Mouse (Mus musculus) hindbrain, embryonic 16.5 days (tissue): Measurements from ENCODE around the gene Abhd14b. TPM values are rescaled to one million over a fixed set of nuclear protein-coding genes. Genes with fewer than 3 reads are reported as not detected.

ENCODE experiments used
- ATAC-seq: fragments of 200-750 bp; cut with Nextera tagmentation; 2 replicates; pipeline ENCODE4 v1.8.0; 2017; ENCODE audit warnings: moderate TSS enrichment, moderate library complexity
- H3K27ac ChIP-seq: fragments of 300-500 bp; sonication (generic); 2 replicates; pipeline ENCODE4 v1.5.1; 2014; ENCODE audit warnings: low read depth, mild to moderate bottlenecking, control low read depth, low read length, moderate library complexity
- H3K27me3 ChIP-seq: fragments of 300-500 bp; sonication (generic); replicated peaks from 2 replicates; pipeline ENCODE4 v1.6.1; 2014; ENCODE audit warnings: low read length; ENCODE audit not compliant: control insufficient read depth, insufficient read depth
- H3K36me3 ChIP-seq: fragments of 300-500 bp; sonication (generic); 2 replicates; pipeline ENCODE4 v1.6.1; 2014; ENCODE audit warnings: mild to moderate bottlenecking, low read length, moderate library complexity, mixed read lengths; ENCODE audit not compliant: control insufficient read depth, insufficient read depth
- H3K4me1 ChIP-seq: fragments of 300-500 bp; sonication (generic); 2 replicates; pipeline ENCODE4 v1.6.1; 2014; ENCODE audit warnings: low read depth, low read length; ENCODE audit not compliant: control insufficient read depth, insufficient read depth
- H3K4me2 ChIP-seq: fragments of 300-500 bp; sonication (generic); 2 replicates; pipeline ENCODE4 v1.6.1; 2014; ENCODE audit warnings: mild to moderate bottlenecking, low read length, control low read depth, moderate library complexity
- H3K4me3 ChIP-seq: fragments of 300-500 bp; sonication (generic); 2 replicates; pipeline ENCODE4 v1.5.1; 2014; ENCODE audit warnings: mild to moderate bottlenecking, low read length, control low read depth, moderate library complexity
- H3K9ac ChIP-seq: fragments of 300-500 bp; sonication (generic); 2 replicates; pipeline ENCODE4 v1.6.1; 2014; ENCODE audit warnings: low read depth, mild to moderate bottlenecking, control low read depth, low read length, moderate library complexity
- H3K9me3 ChIP-seq: fragments of 300-500 bp; sonication (generic); 2 replicates; pipeline ENCODE4 v1.6.1; 2014; ENCODE audit warnings: mild to moderate bottlenecking, low read length, moderate library complexity; ENCODE audit not compliant: control insufficient read depth
- WGBS: fragments of 180-500 bp; shearing (Covaris S2); extraction: QIAGEN DNeasy Blood & Tissue Kit; methylation state at CpG from one replicate; pipeline ENCODE4 v1.1.7; 2014; 5-methylcytosine and 5-hydroxymethylcytosine counted together
- polyA plus RNA-seq: library from polyadenylated mRNA; unstranded; fragments of >200 nt; fragmentation: Nextera tagmentation; extraction: Ambion mirVana; gene quantifications from 2 replicates; pipeline ENCODE4 v1.2.1, GENCODE M21; 2015

Gene Abhd14b
- polyA plus RNA-seq, 1 experiment from 2014 or later = 13.2 TPM

- WGBS = 70% methylated on average over 14 of the region's 14 CpGs
- Histone ChIP-seq H3K27me3 (no peaks in the 10 kb centered on the region), H3K27ac (no peak overlapping the region), H3K4me3 (no peak overlapping the region), H3K9ac (no peak overlapping the region), H3K9me3 (no peaks in the 10 kb centered on the region), H3K36me3 (no peaks in the 10 kb centered on the region), H3K4me2 (no peak overlapping the region), H3K4me1 (no peaks in the 10 kb centered on the region; the same call in 1 of the 2 replicates)
- ATAC-seq = no peak
These were observed 23.9 kb downstream of the Abhd14b start for GRCm38 (mm10) chr9:106470991-106471750.

GRCm38 (mm10) chr9:106471892-106472291 is 24.6 kb downstream of the Abhd14b start:
- Histone ChIP-seq H3K36me3 (no peaks in the 10 kb centered on the region), H3K4me3 (no peak overlapping the region), H3K27me3 (no peaks in the 10 kb centered on the region), H3K4me2 (no peak overlapping the region), H3K4me1 (no peaks in the 10 kb centered on the region; the same call in 1 of the 2 replicates), H3K9me3 (no peaks in the 10 kb centered on the region), H3K9ac (no peak overlapping the region), H3K27ac (no peak overlapping the region)
- 29% methylated on average over 5 of the region's 5 CpGs for WGBS
- no peak for ATAC-seq

- Histone ChIP-seq H3K27me3 (no peaks in the 10 kb centered on the region), H3K9ac (no peak overlapping the region), H3K36me3 (no peaks in the 10 kb centered on the region), H3K27ac (no peak overlapping the region), H3K9me3 (no peaks in the 10 kb centered on the region), H3K4me2 (no peak overlapping the region), H3K4me3 (no peak overlapping the region), H3K4me1 (no peaks in the 10 kb centered on the region; the same call in 1 of the 2 replicates)
- no peak for ATAC-seq
- WGBS = 64% methylated on average over 4 of the region's 4 CpGs
These were observed 25.1 kb downstream of the Abhd14b start for GRCm38 (mm10) chr9:106472321-106472720.

- H3K9ac ChIP-seq = no peak overlapping the region
These were observed 26.0 kb downstream of the Abhd14b start for GRCm38 (mm10) chr9:106473081-106473752.

GRCm38 (mm10) chr9:106473753-106474105 is 26.5 kb downstream of the Abhd14b start:
- Histone ChIP-seq H3K4me2 (no peak overlapping the region), H3K4me3 (no peak overlapping the region), H3K4me1 (peaks cover 9% of the 10 kb centered on the region), H3K9me3 (no peaks in the 10 kb centered on the region), H3K27ac (no peak overlapping the region), H3K27me3 (no peaks in the 10 kb centered on the region), H3K9ac (no peak overlapping the region), H3K36me3 (no peaks in the 10 kb centered on the region)
- 81% methylated on average over 5 of the region's 5 CpGs for WGBS
- ATAC-seq = no peak

More at GRCm38 (mm10) chr9:106473081-106473752, 26.0 kb downstream of the Abhd14b start:
- Histone ChIP-seq H3K4me1 (peaks cover 5% of the 10 kb centered on the region), H3K27ac (no peak overlapping the region), H3K27me3 (no peaks in the 10 kb centered on the region), H3K36me3 (no peaks in the 10 kb centered on the region), H3K4me3 (no peak overlapping the region), H3K4me2 (no peak overlapping the region), H3K9me3 (no peaks in the 10 kb centered on the region)
- no peak for ATAC-seq
- 89% methylated on average over 16 of the region's 16 CpGs for WGBS

GRCm38 (mm10) chr9:106474456-106474855 is 27.2 kb downstream of the Abhd14b start:
- Histone ChIP-seq H3K36me3 (no peaks in the 10 kb centered on the region), H3K4me2 (no peak overlapping the region), H3K27me3 (no peaks in the 10 kb centered on the region), H3K4me1 (peaks cover 10% of the 10 kb centered on the region), H3K9ac (peak overlapping the region; percentile 36), H3K9me3 (no peaks in the 10 kb centered on the region), H3K27ac (no peak overlapping the region), H3K4me3 (no peak overlapping the region)
- no peak for ATAC-seq
- WGBS = 2% methylated on average over 6 of the region's 6 CpGs

GRCm38 (mm10) chr9:106475046-106475445 is 27.8 kb downstream of the Abhd14b start:
- Histone ChIP-seq H3K27ac (no peak overlapping the region), H3K4me2 (no peak overlapping the region), H3K9me3 (no peaks in the 10 kb centered on the region), H3K36me3 (no peaks in the 10 kb centered on the region), H3K9ac (no peak overlapping the region), H3K4me3 (no peak overlapping the region), H3K27me3 (no peaks in the 10 kb centered on the region), H3K4me1 (peaks cover 10% of the 10 kb centered on the region)
- no peak for ATAC-seq
- 60% methylated on average over 7 of the region's 7 CpGs for WGBS

GRCm38 (mm10) chr9:106475663-106476001 is 28.4 kb downstream of the Abhd14b start, which contains the start of gene Rrp9:
TSS of gene Rrp9 (plus strand) at chr9:106475963.
- Histone ChIP-seq H3K4me1 (peaks cover 10% of the 10 kb centered on the region), H3K4me2 (peak within 1 kb of the TSS; percentile 44), H3K27ac (no peak within 1 kb of the TSS), H3K4me3 (peak within 1 kb of the TSS; percentile 67; the same call in 1 of the 2 replicates), H3K9me3 (no peaks in the 10 kb centered on the region), H3K36me3 (no peaks in the 10 kb centered on the region), H3K27me3 (no peaks in the 10 kb centered on the region), H3K9ac (0 out of 2 replicates have a peak within 1 kb of the TSS, but pooled peaks have one; percentile 0)
- no peak for ATAC-seq
- 92% methylated on average over 10 of the region's 10 CpGs for WGBS
